Mouse (Mus musculus) cerebellum, postnatal 4 days (tissue): ENCODE measurements around the gene Scrn3.

Experiments
- DNase-seq, 2 experiments: peaks; one replicate each; pipeline ENCODE4 v3.0.0; 2022; ENCODE audit warnings: low spot score in 2 of 2, mixed read lengths in 1 of 2

Scrn3 gene

DNA sequence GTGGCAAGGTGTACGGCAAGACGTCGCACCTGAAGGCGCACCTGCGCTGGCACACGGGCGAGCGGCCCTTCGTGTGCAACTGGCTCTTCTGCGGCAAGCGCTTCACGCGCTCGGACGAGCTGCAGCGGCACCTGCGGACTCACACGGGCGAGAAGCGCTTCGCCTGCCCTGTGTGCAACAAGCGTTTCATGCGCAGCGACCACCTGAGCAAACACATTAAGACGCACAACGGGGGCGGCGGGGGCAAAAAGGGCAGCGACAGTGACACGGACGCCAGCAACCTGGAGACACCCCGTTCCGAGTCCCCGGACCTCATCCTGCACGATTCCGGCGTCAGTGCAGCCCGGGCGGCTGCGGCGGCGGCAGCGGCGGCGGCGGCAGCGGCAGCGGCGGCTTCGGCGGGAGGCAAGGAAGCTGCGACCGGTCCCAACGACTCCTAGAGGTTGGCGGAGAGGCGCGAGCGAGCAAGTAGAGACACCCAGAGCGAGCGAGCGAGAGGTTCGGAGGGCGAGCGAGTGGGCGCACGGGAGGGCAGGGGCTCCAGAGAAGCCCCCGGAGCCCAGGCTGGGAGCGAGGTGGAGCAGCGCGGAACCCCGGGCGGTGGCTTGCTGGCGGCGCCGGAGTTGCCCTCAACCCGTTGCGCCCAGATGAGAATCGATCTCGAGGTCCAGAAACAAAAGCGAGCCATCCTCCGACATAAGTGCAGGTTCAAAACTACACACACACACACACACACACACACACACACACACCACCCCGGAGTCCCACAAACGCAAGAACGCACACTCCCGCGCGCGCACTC lies 38.1 kb upstream of the Scrn3 start:
- no peak for DNase-seq

DNA sequence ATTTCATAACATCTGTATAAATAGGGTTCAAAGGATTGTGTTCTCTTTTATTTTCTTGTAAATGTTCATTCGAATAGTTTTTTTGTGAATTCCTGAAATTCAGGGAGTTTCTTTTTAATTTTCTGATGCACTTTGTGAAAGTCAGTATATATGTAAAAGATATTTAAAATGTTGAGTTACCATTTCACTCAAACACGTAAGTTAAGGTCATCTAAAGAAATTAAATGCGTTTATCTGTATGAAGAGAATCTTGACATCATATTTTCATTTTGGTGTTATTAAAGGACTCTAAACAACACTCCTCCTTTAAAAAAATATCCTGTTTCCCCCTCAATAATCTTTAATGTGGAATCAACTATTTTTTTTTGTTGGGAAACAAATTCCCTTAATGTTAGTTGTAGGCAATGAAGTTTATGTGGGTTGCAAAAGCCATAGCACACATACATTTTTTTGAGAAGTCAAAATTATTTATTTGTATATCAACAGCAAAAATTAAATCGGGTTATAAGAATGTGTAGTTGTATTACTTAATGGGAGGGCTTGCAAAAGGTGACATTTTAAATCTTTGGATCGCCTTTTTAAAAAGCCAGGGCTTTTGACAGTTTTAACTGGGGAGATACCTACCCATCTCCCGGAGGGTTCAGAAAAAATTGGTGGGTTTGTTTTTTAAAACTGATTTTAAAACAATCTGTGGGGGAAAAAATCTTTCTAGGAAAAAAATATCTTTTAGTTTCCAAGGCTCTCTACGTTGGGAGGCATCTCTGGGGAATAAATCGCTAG lies 37.0 kb upstream of the Scrn3 start:
- DNase-seq = no peak

DNA sequence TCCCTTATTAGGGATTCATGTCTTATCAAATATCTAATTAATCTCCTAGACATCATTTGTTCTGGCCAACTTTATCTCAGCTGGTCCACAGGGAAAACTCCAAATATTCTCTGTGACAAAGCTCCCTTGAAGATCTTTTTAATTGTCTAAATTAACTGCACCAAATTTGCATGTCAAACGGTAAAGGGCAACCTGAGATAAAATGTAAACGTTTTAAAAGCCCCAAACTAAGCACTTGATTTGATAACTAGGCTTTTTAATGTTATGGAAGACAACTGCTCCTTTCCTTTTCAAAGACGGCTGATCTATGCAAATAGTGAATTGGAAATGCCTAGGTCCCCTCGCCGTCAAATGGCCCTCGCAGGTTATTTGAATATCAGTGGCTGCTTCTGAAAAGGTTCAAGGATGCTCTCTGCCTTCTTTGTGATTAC lies 36.2 kb upstream of the Scrn3 start:
- DNase-seq = no peak

DNA sequence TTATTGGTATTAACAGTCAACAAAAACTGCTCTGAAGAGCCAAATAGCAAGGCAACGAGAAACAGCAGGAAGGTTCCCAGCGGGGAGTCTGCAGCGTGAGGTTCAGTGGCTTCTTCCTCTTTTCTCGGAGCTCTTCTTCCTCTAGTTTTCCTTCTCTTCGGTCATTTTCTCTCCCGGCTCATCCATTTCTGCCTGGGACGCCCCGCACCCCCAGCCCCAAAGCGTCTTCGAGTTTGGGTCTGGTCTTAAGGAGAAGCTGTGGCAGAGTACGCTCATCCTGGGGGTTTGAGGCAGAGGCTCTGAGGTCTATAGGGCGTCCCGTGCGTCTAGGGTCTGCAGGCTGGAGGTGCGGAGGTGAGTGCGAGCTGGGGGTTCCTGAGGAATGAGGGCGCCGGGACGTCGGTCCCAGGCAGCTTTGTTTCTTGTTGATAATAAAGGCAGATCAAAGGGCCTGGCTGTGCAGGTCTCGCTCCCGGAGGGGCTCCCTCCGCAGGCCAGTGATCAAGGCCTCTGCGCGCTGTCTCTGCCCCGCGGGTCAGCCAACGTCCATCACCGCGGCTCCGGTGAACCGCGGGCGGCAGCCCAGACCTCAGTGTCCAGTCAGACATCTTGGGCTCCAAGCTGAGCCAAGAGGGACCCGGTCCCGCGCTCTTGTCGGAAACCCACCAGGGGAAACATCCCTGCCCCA lies 35.2 kb upstream of the Scrn3 start:
- no peak for DNase-seq

DNA sequence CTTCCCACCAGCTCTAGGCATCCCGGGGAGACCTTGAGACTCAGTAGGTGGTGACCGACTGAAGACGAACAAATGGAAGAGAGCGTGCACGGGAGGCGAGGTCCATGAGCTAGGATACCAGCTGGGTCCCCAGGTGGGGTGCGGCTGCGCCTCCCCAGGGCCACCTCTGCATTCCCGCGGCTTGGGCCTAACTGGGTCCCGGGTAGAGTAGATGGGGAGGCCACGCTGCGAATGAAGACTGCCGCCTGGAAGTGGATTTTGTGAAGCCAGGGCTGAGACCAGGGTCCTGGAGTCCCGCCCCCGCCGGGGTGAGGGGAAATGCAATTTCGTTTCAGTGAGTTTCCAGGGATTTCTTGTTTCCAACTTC lies 34.7 kb upstream of the Scrn3 start:
- DNase-seq = no peak

DNA sequence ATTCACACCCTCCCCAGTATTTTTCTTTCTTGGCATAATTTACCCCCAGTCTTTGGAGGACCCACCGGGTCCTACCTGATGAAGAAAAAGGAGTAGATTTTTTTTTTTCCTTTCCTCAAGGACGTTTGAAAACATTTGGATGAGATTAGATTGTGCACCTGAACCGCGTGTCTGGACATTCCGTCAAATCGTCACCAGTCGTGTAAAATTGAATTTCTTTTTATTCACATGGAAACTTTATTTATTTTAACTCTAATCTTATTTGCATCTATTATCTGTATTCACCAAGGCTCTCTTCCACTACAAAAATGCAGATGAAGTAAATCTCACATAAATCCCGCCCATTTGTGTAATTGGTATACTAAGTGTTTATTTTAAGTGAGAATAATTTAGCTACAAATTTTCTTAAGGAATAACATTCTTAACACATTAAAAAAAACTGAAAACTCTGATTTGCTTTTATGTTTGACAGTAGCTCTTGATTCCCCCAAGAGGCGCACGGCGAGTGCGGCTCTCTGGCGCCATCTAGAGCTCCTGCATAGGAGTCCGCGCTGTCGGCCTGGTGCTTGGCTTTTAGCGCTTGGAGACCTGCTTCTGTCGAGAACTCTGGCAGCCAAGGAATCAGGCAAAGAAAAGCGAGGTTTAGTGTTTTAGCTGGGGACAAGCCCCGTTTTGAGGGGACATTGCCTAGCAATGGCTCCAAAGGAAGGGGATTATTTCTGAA lies 34.1 kb upstream of the Scrn3 start:
- DNase-seq = peak; percentile 75 to 93

DNA sequence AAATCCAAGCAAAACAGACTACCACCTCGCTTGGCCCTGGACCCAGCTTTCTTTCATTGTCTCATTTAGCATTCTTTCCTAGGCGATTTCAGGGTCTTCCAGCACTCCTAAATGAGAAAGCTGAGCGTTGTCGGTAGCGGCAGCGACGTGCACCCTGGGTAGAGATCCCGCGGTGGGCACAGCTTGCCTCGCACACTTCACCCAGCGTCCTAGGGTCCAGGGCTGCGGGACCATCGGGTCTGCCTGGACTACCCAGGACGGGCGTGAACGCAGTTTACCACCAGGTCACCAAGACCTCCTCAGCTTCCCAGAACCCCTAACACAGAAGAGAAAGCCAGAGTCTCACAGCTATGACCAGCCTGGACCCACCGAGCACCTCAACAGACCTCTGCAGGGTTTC lies 33.5 kb upstream of the Scrn3 start:
- DNase-seq = no peak

DNA sequence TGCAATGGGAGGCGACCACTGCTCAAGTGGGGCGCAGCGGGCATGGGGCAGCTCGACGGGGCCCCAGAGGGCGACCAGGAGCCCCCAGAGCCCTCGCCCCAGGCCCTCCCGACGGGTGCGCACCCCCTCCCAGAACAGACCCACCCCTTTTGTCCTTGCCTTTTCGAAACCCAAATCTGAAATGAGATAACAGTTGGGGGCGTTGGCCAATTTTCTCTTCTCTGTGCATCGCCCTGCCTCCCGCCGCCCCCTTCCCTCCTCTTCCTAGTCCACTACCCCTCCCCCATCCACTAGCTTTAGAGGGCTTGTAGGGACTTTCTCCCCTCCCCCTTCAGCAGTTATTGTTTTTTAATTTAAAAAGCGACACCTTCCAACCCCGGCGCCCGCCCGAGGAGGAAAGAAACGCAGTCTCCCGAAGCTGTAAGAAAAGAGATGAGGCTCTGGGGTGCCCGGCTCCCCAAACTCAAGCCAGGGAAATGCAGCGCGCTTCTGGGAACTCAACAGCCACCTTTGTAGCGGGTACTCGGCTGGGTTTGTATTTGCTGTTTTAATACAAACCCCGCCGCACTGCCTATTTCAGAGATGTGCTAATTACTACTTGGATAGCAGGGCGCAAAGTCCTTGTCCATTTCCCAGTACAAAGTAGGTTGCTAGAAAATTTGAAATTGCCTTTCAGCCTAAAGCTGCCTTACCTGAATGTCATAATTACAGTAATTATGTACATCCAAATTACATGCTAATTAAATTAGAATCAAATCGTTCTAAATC lies 32.9 kb upstream of the Scrn3 start:
- DNase-seq = no peak

DNA sequence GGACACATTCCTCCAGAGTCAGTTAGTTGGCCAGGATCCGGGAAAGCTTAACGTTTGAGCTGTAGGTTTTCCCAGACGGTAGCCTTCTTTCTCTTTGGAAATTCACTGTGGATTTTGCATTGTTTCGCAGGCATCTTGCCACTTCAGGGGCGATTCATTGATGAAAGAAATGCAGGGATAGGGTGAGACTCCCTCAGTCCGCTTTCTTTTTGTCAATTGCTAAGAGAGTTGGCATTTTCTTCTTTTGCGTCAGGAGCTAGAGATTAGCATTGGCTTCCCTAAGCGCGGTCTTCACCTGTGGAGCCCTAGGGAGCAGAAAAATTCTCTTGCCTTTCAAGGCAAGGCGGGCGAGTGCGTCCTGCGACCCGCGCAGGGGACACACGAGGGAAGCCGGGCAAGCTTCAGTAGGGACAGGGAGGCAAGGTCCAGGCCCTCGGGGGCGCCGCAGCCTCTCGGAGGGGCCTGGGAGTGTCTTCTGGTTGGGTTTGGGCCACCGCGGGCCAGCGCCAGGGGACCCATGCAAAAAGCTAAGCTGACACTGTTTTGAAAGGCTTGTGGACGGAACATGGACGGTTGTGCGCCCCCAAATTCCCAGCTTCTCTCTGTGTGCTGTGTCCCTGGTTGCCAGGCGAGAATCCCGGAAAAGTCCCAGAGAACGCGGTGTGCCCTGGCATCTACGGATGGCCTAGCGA lies 31.9 kb upstream of the Scrn3 start:
- no peak for DNase-seq

DNA sequence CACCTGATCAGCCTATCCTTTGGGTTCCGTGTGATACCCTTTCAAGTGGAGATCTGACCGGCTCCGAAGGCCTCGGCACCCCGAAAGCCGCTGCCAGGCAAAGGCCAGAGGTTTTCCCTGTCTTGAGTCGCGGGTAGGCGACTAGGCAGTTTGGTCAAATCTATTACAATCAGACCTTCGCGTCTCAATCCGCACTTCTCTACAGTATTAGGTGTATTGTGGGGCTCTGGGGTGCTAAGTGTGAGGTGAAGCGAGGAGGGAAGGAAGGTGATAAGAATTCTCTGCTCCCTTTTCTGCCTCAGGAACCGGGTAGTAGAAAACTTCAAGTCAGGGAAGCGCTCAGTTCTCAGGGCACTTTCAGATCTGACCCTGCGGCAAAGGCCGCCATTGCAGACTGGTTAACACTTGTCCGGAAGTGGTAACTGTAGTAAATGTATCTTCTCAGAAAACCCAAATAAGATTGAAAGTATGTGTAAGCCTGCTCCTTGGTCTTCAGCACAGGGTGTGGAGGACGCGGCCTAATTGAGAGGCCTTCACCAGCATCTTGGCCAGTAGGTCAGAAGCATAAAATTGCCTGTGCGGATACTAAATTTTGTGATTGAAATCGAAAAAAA lies 31.2 kb upstream of the Scrn3 start:
- no peak for DNase-seq

DNA sequence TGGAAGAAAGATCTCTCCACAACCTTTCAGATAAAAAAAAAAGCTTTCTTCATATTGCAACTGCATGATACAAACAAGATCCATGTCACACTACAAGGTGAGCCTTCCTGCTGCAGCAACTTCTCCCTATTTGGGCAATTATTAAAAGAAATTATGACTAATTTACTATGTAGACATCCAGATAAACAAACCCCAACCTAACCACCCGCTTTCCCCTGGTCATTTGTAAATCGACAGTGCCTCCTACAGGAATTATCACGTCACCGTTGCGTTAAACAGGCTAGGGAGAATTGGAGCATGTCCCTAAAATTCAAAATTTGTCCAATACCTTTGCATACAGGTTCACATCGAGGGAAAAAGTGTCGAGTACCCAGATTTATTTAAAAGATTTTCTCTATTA lies 30.7 kb upstream of the Scrn3 start:
- DNase-seq = no peak

DNA sequence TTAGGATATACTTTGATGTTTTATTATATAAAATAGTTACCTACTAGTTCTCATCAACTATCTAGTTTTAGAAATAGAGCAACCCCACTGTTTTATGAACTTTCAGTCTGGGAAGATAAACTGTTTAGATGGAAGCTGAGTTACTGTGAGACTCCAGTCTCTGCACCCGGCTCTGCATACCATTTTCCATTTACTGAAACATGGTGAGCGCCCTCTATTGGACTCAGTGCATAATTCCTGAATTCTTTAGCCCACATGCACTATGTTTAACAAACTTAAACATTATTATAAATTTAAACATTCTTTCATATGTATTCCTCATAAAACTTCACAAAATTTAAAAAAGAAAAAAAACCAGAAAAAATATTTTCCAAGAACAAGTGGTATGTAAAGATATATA lies 26.8 kb upstream of the Scrn3 start:
- DNase-seq = no peak

DNA sequence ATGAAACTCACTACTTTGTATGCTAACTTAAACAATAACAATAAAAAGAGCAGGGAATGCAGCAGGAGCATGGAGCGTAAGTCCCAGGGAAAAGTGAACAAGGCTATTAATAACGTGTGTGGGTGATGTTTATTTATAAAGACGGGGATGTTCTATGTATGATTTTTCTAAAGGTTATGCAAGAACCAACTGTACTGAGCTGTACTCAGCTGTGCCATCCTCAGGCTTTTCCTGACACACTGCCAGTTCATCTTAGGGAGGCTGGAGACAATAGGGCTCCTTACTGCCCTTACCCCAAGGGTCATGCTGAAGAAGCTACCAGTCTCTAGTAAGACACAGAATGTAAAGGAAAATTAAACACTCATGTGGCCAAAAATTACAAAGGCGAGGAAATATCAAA lies 21.3 kb upstream of the Scrn3 start:
- no peak for DNase-seq

DNA sequence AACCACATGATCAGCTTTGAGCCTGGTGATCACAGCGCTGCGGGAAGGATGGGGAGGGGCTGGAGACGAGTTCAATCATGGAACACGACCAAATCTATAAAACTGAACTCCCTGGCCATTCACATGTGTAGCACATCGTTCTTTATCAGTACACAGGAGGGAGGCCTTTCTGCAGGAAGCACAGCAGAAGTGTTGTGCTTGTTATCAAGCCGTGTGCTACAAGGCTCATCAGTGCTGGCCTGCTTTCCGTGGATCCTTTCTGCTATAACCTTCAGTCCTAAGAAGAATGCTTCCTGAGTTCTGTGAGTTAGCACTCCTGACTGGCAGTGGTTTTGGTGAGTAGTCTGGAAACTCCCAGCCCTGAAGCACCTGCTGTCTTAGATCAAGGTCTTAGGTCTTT lies 17.4 kb upstream of the Scrn3 start:
- DNase-seq = no peak

DNA sequence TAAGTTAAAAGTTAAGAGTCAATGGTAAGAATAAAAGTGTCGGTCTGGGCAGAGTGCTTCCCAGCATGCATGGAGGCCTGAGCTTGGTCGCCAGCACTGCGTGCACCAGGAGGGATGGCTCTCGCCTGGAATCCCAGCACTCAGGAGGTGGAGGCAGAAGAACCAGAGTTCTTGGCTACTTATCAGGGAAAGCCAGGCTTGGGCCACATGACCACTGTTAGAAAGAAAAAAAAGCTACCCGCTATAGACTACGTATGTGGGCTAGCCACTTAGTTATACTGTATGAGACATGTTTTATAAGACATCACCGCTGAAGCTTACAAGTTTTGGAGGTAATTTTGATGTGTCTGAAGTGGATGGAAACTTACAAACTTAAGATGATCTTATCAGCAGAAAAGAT lies 14.2 kb upstream of the Scrn3 start:
- no peak for DNase-seq

DNA sequence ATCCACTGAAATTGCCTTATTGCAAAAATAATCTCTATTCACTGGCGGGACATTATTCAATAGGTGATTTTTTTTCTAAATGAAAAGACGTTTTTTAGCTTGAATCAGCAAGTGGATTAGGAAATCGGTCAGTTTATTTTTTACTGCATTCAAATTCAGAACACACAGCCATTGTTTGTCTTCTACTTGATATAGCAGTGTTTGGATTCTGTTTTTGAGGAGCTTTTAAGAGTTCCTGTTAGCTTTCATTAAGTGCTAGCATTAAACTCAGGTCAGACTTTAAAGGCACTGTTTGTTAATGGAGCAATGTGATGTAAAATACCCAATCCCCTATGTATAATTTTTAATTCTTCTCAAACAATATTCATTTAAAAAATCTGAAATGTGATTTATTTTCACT lies 13.6 kb upstream of the Scrn3 start:
- no peak for DNase-seq

DNA sequence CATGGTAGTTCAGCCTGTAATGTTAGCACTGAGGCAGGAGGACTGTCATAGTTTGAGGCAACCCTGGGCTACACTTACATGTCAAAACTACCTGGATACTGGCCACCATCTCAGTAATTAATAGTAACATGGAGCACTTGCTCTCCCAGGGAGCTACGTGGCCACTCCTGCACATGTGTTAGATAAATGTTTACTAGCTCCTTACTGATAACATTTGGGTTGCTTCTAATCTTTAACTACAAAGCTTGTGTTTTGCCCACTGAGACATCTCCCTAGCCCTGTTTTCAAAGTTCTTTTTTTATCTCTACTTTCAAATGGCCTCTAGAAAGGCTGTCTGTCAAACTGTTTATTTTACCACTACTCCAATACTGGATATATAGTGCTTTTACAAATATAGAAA lies 10.4 kb upstream of the Scrn3 start:
- DNase-seq = no peak

DNA sequence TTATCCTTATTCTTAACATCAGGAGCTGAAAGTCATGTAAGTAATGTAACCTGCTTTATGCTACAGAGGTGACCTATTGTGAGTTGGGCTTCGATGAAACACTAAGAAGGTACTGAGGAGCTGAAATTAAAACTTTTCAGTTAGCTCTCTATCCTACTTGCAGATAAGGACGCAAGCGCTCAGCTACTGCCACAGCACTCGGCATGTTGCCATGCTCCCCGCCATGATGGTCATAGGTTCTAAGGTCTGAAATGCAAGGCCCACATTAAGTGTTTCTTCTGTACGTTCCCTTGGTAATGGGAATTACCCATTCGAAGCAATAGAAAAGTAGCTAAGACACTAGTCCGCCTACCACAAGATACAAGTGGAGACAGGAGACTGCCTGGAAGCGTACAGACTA lies 9.7 kb upstream of the Scrn3 start:
- DNase-seq = no peak

DNA sequence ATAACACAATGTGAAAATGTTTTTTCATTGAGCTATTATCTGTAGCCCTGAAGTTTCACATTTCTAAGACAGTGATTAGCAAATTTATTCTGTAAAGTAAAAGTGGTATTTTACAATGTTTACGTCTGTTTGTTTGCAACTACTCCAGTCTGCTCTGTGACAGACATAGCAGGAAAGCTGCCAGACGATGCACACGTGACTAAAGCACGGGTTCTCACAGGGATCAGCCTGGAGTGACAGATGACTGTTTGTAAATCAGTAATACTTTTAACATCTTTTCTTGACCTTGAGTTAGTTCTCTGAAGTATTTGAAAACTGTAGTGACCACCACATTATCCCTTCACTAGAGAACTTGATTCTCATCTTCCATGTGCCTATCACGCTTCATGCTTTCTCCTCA lies 7.9 kb upstream of the Scrn3 start:
- no peak for DNase-seq

DNA sequence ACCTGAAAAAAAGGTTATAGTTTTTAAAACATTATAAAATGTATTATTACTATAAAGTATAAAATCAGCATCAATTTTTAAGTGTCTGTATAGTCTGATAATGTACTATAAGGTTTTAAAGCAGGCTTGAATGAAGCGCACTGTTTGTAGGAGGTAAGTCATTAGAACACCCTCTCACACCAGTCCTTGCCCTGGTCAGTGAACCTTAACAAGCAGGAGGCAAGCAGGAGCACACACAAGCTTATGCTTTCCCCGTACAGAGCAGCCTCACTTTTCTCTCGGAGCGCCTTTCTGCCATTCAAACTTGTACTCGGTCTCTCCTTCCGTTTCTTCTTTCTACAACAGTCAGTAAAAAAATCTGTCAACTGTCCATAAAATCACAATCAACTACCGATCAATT lies 6.4 kb upstream of the Scrn3 start:
- no peak for DNase-seq
